Mouse (Mus musculus) macrophage (primary cell): ENCODE results near the gene Slc22a15. TPM values are rescaled to one million over a fixed set of nuclear protein-coding genes. Genes with fewer than 3 reads are reported as not detected.
"Not testable (repeated sequence)": the region's sequence is repeated elsewhere in the genome, so short reads cannot be mapped to it uniquely, and the experiment has no call there.

Source experiments
- H3K27ac ChIP-seq: fragments of 350-480 bp; formaldehyde crosslinking; 2 replicates; pipeline ENCODE4 v1.9.0; 2021
- H3K36me3 ChIP-seq: fragments of 350-480 bp; formaldehyde crosslinking; 2 replicates; pipeline ENCODE4 v1.9.0; 2021; ENCODE audit errors: inconsistent target
- H3K4me3 ChIP-seq: fragments of 350-480 bp; formaldehyde crosslinking; 2 replicates; pipeline ENCODE4 v1.9.0; 2021; ENCODE audit errors: inconsistent target
- H3K79me2 ChIP-seq: fragments of 350-480 bp; formaldehyde crosslinking; 2 replicates; pipeline ENCODE4 v1.9.0; 2021; ENCODE audit errors: inconsistent target
- WGBS: methylation state at CpG from one replicate; pipeline ENCODE4 v1.1.7; 2026; ENCODE audit warnings: inconsistent platforms; ENCODE audit not compliant: missing documents; 5-methylcytosine and 5-hydroxymethylcytosine counted together
- polyA plus RNA-seq: library from polyadenylated mRNA; stranded (reverse); fragments of 250-400 nt; gene quantifications from 3 replicates; pipeline ENCODE4 v1.2.4, GENCODE M21; 2018; ENCODE audit warnings: inconsistent platforms

Slc22a15 gene
- polyA plus RNA-seq, 1 experiment from 2014 or later, result 1.8 TPM

- H3K27ac ChIP-seq, result no peak overlapping the region
- no peaks in the 10 kb centered on the region for H3K79me2 ChIP-seq
- WGBS, result 67% methylated on average over 3 of the region's 3 CpGs
- no peak overlapping the region for H3K4me3 ChIP-seq
- no peaks in the 10 kb centered on the region for H3K36me3 ChIP-seq
Observed at GRCm38 (mm10) chr3:101828595-101828994, 95.7 kb downstream of the Slc22a15 start.

- Histone ChIP-seq H3K27ac (no peak overlapping the region), H3K4me3 (no peak overlapping the region)
- WGBS, result 72% methylated on average over 6 of the region's 6 CpGs
Observed at GRCm38 (mm10) chr3:101827220-101827715, 97.0 kb downstream of the Slc22a15 start.

GRCm38 (mm10) chr3:101824338-101824737 lies 99.9 kb downstream of the Slc22a15 start:
- H3K36me3 ChIP-seq, result no peaks in the 10 kb centered on the region
- 94% methylated on average over 8 of the region's 9 CpGs for WGBS
- H3K27ac ChIP-seq, result no peak overlapping the region
- no peak overlapping the region for H3K4me3 ChIP-seq
- H3K79me2 ChIP-seq, result no peaks in the 10 kb centered on the region

More at GRCm38 (mm10) chr3:101827220-101827715, 97.0 kb downstream of the Slc22a15 start:
- no peaks in the 10 kb centered on the region for H3K79me2 ChIP-seq
- no peaks in the 10 kb centered on the region for H3K36me3 ChIP-seq

GRCm38 (mm10) chr3:101822052-101822451 lies 102.2 kb downstream of the Slc22a15 start:
- Histone ChIP-seq H3K4me3 (no peak overlapping the region), H3K36me3 (no peaks in the 10 kb centered on the region), H3K27ac (no peak overlapping the region), H3K79me2 (no peaks in the 10 kb centered on the region)
- WGBS, result 84% methylated on average over 3 of the region's 5 CpGs

- H3K4me3 ChIP-seq, H3K27ac ChIP-seq, H3K79me2 ChIP-seq, H3K36me3 ChIP-seq: not testable (repeated sequence)
- 82% methylated on average over 3 of the region's 3 CpGs for WGBS
Observed at GRCm38 (mm10) chr3:101820708-101821107, 103.5 kb downstream of the Slc22a15 start.

GRCm38 (mm10) chr3:101816006-101816405 lies 108.2 kb downstream of the Slc22a15 start:
- H3K79me2 ChIP-seq, result no peaks in the 10 kb centered on the region
- no peaks in the 10 kb centered on the region for H3K36me3 ChIP-seq
- no peak overlapping the region for H3K27ac ChIP-seq
- 92% methylated on average over 3 of the region's 3 CpGs for WGBS
- H3K4me3 ChIP-seq, result no peak overlapping the region

GRCm38 (mm10) chr3:101814790-101815189 lies 109.5 kb downstream of the Slc22a15 start:
- Histone ChIP-seq H3K4me3 (no peak overlapping the region), H3K79me2 (no peaks in the 10 kb centered on the region), H3K27ac (no peak overlapping the region), H3K36me3 (no peaks in the 10 kb centered on the region)
- 88% methylated on average over 9 of the region's 9 CpGs for WGBS

GRCm38 (mm10) chr3:101812341-101812962 lies 111.8 kb downstream of the Slc22a15 start:
- Histone ChIP-seq H3K27ac (no peak overlapping the region), H3K36me3 (no peaks in the 10 kb centered on the region), H3K4me3 (no peak overlapping the region), H3K79me2 (no peaks in the 10 kb centered on the region)
- 61% methylated on average over 10 of the region's 10 CpGs for WGBS

- WGBS, result 43% methylated on average over 4 of the region's 4 CpGs
- Histone ChIP-seq H3K4me3 (no peak overlapping the region), H3K79me2 (no peaks in the 10 kb centered on the region), H3K36me3 (no peaks in the 10 kb centered on the region), H3K27ac (no peak overlapping the region)
Observed at GRCm38 (mm10) chr3:101811931-101812330, 112.3 kb downstream of the Slc22a15 start.

- Histone ChIP-seq H3K27ac (no peak overlapping the region), H3K79me2 (no peaks in the 10 kb centered on the region), H3K4me3 (no peak overlapping the region), H3K36me3 (no peaks in the 10 kb centered on the region)
- WGBS, result 94% methylated on average over 6 of the region's 6 CpGs
Observed at GRCm38 (mm10) chr3:101807646-101808045, 116.6 kb downstream of the Slc22a15 start.

- Histone ChIP-seq H3K27ac (no peak overlapping the region), H3K4me3 (no peak overlapping the region), H3K36me3 (no peaks in the 10 kb centered on the region), H3K79me2 (no peaks in the 10 kb centered on the region)
- 78% methylated on average over 4 of the region's 4 CpGs for WGBS
Observed at GRCm38 (mm10) chr3:101806941-101807340, 117.3 kb downstream of the Slc22a15 start.

GRCm38 (mm10) chr3:101806149-101806548 lies 118.1 kb downstream of the Slc22a15 start:
- no peak overlapping the region for H3K4me3 ChIP-seq
- no peak overlapping the region for H3K27ac ChIP-seq
- H3K36me3 ChIP-seq, result no peaks in the 10 kb centered on the region
- no peaks in the 10 kb centered on the region for H3K79me2 ChIP-seq
- 12% methylated on average over 16 of the region's 16 CpGs for WGBS

Other genes with a start within 250 kb of the Slc22a15 start
- gene Mab21l3, start 75.5 kb downstream of the Slc22a15 start, polyA plus RNA-seq, result 0.11 to 0.26 TPM (median 0.14 TPM) in 3 replicates
- gene Nhlh2, start 85.6 kb upstream of the Slc22a15 start, polyA plus RNA-seq, result not detected in 3 replicates
- gene Casq2, start 162.0 kb upstream of the Slc22a15 start, polyA plus RNA-seq, result not detected in 3 replicates